12 mouse cellular contexts compared by ENCODE assay signal in genomic region chr3:34662008-34662711, GRCm38 (mm10). TPM values are rescaled to one million over a fixed set of nuclear protein-coding genes. Genes with fewer than 3 reads are reported as not detected.
DNase-seq lines count a peak whose midpoint lies in the region; ATAC-seq and TF ChIP-seq lines count a peak whose summit lies in the region.
"Had no signal": no experiment of that assay in that cellular context is flagged by ENCODE, and none has a peak within 500 bp of the region (broad histone marks: within the 10 kb centered on the region; RNA-seq: fewer than 3 reads in every experiment).

No protein-coding gene starts in this region.

- H3K27me3 ChIP-seq in E14TG2a.4 (ENCODE audit: insufficient read depth, low read length) = peaks cover 24% of the 10 kb centered on the region
- H3K27me3 ChIP-seq in embryonic facial prominence, embryonic 12.5 days = peaks cover 74% of the 10 kb centered on the region
- H3K27me3 ChIP-seq in hindbrain, embryonic 13.5 days = peaks cover 65% of the 10 kb centered on the region
- peaks cover 45% of the 10 kb centered on the region for H3K27me3 ChIP-seq in neural tube, embryonic 11.5 days (ENCODE audit: control insufficient read depth, insufficient read depth, low read length)

- 0 out of 2 replicates have a peak overlapping the region, but pooled peaks have one; percentile 9 for H3K4me2 ChIP-seq in embryonic facial prominence, embryonic 12.5 days (replicated peaks)
- H3K4me2 ChIP-seq in hindbrain, embryonic 13.5 days = peak overlapping the region; percentile 71
- peak overlapping the region; percentile 83 for H3K4me2 ChIP-seq in neural tube, embryonic 11.5 days (ENCODE audit: low read depth)

- no peaks in the 10 kb centered on the region for H3K9me3 ChIP-seq in E14TG2a.4 (ENCODE audit: low read length)
- H3K9me3 ChIP-seq in embryonic facial prominence, embryonic 12.5 days = no peaks in the 10 kb centered on the region
- no peaks in the 10 kb centered on the region for H3K9me3 ChIP-seq in hindbrain, embryonic 13.5 days
- H3K9me3 ChIP-seq in neural tube, embryonic 11.5 days (ENCODE audit: control insufficient read depth, low read length) = no peaks in the 10 kb centered on the region

- 0 out of 2 replicates have a peak overlapping the region, but pooled peaks have one; percentile 6 for H3K27ac ChIP-seq in embryonic facial prominence, embryonic 12.5 days
- peak overlapping the region; percentile 93 for H3K27ac ChIP-seq in hindbrain, embryonic 13.5 days
- H3K27ac ChIP-seq in neural tube, embryonic 11.5 days (ENCODE audit: low read depth, low read length) = peak overlapping the region; percentile 98
- H3K27ac ChIP-seq: macrophage had no signal

- peak; percentile 61 for DNase-seq in neural tube, embryonic 11.5 days (ENCODE audit: low spot score)
- no peak for DNase-seq in kidney, adult 18-20 months
- DNase-seq in kidney, postnatal 25 days = no peak
- DNase-seq in spleen, adult 12 weeks (ENCODE audit: low spot score) = no peak
- DNase-seq in heart, postnatal 14 days = no peak
- DNase-seq: kidney, adult 2 months; liver had no signal

- H3K4me3 ChIP-seq in E14TG2a.4 (replicated peaks; ENCODE audit: low read length) = peak overlapping the region; percentile 79
- H3K4me3 ChIP-seq in embryonic facial prominence, embryonic 12.5 days = no peak overlapping the region
- H3K4me3 ChIP-seq in hindbrain, embryonic 13.5 days = peak overlapping the region; percentile 36
- H3K4me3 ChIP-seq in neural tube, embryonic 11.5 days (ENCODE audit: low read depth, low read length) = peak overlapping the region; percentile 36

- intact Hi-C loops in heart, postnatal 14 days (cut with DNase I) = loop anchor here (2.0 kb wide), 1 partner anchor 67 kb away; no protein-coding TSS in a partner anchor

- 5% methylated on average over 15 of the region's 15 CpGs for WGBS in embryonic facial prominence, embryonic 12.5 days
- 4% methylated on average over 15 of the region's 15 CpGs for WGBS in hindbrain, embryonic 13.5 days
- 3% methylated on average over 15 of the region's 15 CpGs for WGBS in neural tube, embryonic 11.5 days

- H3K4me1 ChIP-seq in E14TG2a.4 (replicated peaks; ENCODE audit: low read depth, low read length) = peaks cover 96% of the 10 kb centered on the region
- H3K4me1 ChIP-seq in embryonic facial prominence, embryonic 12.5 days = peaks cover 9% of the 10 kb centered on the region; the same call in 1 of the 2 replicates
- peaks cover 70% of the 10 kb centered on the region for H3K4me1 ChIP-seq in hindbrain, embryonic 13.5 days (replicated peaks)
- H3K4me1 ChIP-seq in neural tube, embryonic 11.5 days (ENCODE audit: control insufficient read depth, insufficient read depth, low read length) = peaks cover 35% of the 10 kb centered on the region

- ATAC-seq in embryonic facial prominence, embryonic 12.5 days (ENCODE audit: insufficient number of reproducible peaks, insufficient read depth, low FRiP score, low TSS enrichment) = no peak
- no peak for ATAC-seq in hindbrain, embryonic 13.5 days (ENCODE audit: low FRiP score)
- no peak for ATAC-seq in neural tube, embryonic 11.5 days (ENCODE audit: insufficient read depth, low FRiP score, low TSS enrichment)

- TF ChIP-seq CTCF in E14TG2a.4 (conservative IDR thresholded peaks at IDR 0.05; ENCODE audit: low read length) = no peak

- peaks cover 31% of the 10 kb centered on the region for H3K36me3 ChIP-seq in E14TG2a.4 (ENCODE audit: insufficient read depth, low read length)
- H3K36me3 ChIP-seq in embryonic facial prominence, embryonic 12.5 days = no peaks in the 10 kb centered on the region
- H3K36me3 ChIP-seq in hindbrain, embryonic 13.5 days = no peaks in the 10 kb centered on the region
- H3K36me3 ChIP-seq in neural tube, embryonic 11.5 days (ENCODE audit: control insufficient read depth, insufficient read depth, low read length) = no peaks in the 10 kb centered on the region

- H3K9ac ChIP-seq in embryonic facial prominence, embryonic 12.5 days = no peak overlapping the region
- H3K9ac ChIP-seq in hindbrain, embryonic 13.5 days = peak overlapping the region; percentile 74
- peak overlapping the region; percentile 74 for H3K9ac ChIP-seq in neural tube, embryonic 11.5 days (ENCODE audit: low read length)

RNA-seq across cellular contexts. Expression of gene Sox2, which starts 12.0 kb away (rescaled TPM):
- 11.4 and 13.5 TPM in 2 replicates for polyA plus RNA-seq in embryonic facial prominence, embryonic 12.5 days (2016; fragmentation: Nextera tagmentation; extraction: Ambion mirVana)
- 16.9 and 19.2 TPM in 2 replicates for polyA plus RNA-seq in hindbrain, embryonic 13.5 days (2015; fragmentation: Nextera tagmentation; extraction: Ambion mirVana)
- 32.5 and 36.8 TPM in 2 replicates for polyA plus RNA-seq in neural tube, embryonic 11.5 days (2014; fragmentation: Nextera tagmentation; extraction: Ambion mirVana)
- under 1 TPM in 1 of 2 experiments, not detected in 1; 0.22 TPM for total RNA-seq in heart, postnatal 14 days (2021)
- total RNA-seq: common myeloid progenitor, adult 5-6 weeks had no signal
- polyA plus RNA-seq: macrophage had no signal

Comparison
In these comparisons a context has a peak if more than half of its experiments do, and no peak if none do; other contexts are left out.
1. H3K27ac ChIP-seq: peak in every context shown above with its lines; median percentile 98 in neural tube, embryonic 11.5 days; 93 in hindbrain, embryonic 13.5 days; 6 in embryonic facial prominence, embryonic 12.5 days.
2. H3K4me2 ChIP-seq: peak in every context shown above with its lines; median percentile 83 in neural tube, embryonic 11.5 days; 71 in hindbrain, embryonic 13.5 days; 9 in embryonic facial prominence, embryonic 12.5 days.